Mouse (Mus musculus) thymus, adult 2 months (tissue): ENCODE data around the gene BC049715.

Experiments
- CTCF ChIP-seq: fragments of 200-500 bp; IDR thresholded peaks from 2 replicates; pipeline ENCODE4 v1.5.1; 2012; ENCODE audit warnings: mild to moderate bottlenecking, control low read depth, low read length, moderate library complexity, borderline replicate concordance; ENCODE audit not compliant: control insufficient read depth, poor library complexity, insufficient read depth; ENCODE audit errors: extremely low read depth
- POLR2A ChIP-seq: fragments of 200-500 bp; IDR thresholded peaks from 2 replicates; pipeline ENCODE4 v1.6.1; 2012; ENCODE audit warnings: mild to moderate bottlenecking, low read length, control low read depth, moderate library complexity; ENCODE audit not compliant: control insufficient read depth, poor library complexity, insufficient read depth; ENCODE audit errors: extremely low read depth

GRCm38 (mm10) chr6:136852762-136853161 lies 25.3 kb downstream of the BC049715 start:
- TF ChIP-seq CTCF (no peak), POLR2A (no peak)
